Mouse (Mus musculus) olfactory bulb, adult 2 months (tissue): ENCODE data around the gene Fam71e1.

Experiments
- CTCF ChIP-seq: fragments of 200-500 bp; IDR thresholded peaks from 2 replicates; pipeline ENCODE4 v1.5.1; 2012; ENCODE audit warnings: low read depth, mild to moderate bottlenecking, low read length, moderate library complexity; ENCODE audit not compliant: insufficient read depth
- POLR2A ChIP-seq: fragments of 200-500 bp; IDR thresholded peaks from 2 replicates; pipeline ENCODE4 v1.6.1; 2012; ENCODE audit warnings: mild to moderate bottlenecking, low read depth, low read length, moderate library complexity; ENCODE audit not compliant: insufficient read depth

- TF ChIP-seq CTCF: no peak
- no peak for TF ChIP-seq POLR2A
Measured at GRCm38 (mm10) chr7:44453256-44453655, 43.1 kb upstream of the Fam71e1 start.
